Mouse (Mus musculus) midbrain, embryonic 14.5 days (tissue): ENCODE data around the gene Zfp787. TPM values are rescaled to one million over a fixed set of nuclear protein-coding genes. Genes with fewer than 3 reads are reported as not detected.
"Not testable (repeated sequence)": the region's sequence is repeated elsewhere in the genome, so short reads cannot be mapped to it uniquely, and the experiment has no call there.

Experiments
- ATAC-seq: fragments of 200-750 bp; cut with Nextera tagmentation; 2 replicates; pipeline ENCODE4 v1.8.0; 2017; ENCODE audit warnings: moderate number of reproducible peaks, moderate library complexity; ENCODE audit not compliant: low FRiP score, low TSS enrichment
- DNase-seq: peaks from one replicate; pipeline ENCODE4 v3.0.0-alpha.2; 2015
- H3K27ac ChIP-seq: fragments of 300-500 bp; sonication (generic); replicated peaks from 2 replicates; pipeline ENCODE4 v1.5.1; 2014; ENCODE audit warnings: mild to moderate bottlenecking, low read depth, low read length, moderate library complexity
- H3K27me3 ChIP-seq: fragments of 300-500 bp; sonication (generic); 2 replicates; pipeline ENCODE4 v1.6.1; 2014; ENCODE audit warnings: low read length, control low read depth, mixed read lengths; ENCODE audit not compliant: control insufficient read depth, insufficient read depth
- H3K36me3 ChIP-seq: fragments of 300-500 bp; sonication (generic); 2 replicates; pipeline ENCODE4 v1.6.1; 2014; ENCODE audit warnings: low read length, control low read depth; ENCODE audit not compliant: control insufficient read depth, insufficient read depth
- H3K4me1 ChIP-seq: fragments of 300-500 bp; sonication (generic); 2 replicates; pipeline ENCODE4 v1.6.1; 2014; ENCODE audit warnings: mild to moderate bottlenecking, antibody characterized with exemption, low read length, control low read depth; ENCODE audit not compliant: control insufficient read depth, insufficient read depth
- H3K4me2 ChIP-seq: fragments of 300-500 bp; sonication (generic); 2 replicates; pipeline ENCODE4 v1.6.1; 2014; ENCODE audit warnings: mild to moderate bottlenecking, low read length, moderate library complexity
- H3K4me3 ChIP-seq: fragments of 300-500 bp; sonication (generic); replicated peaks from 2 replicates; pipeline ENCODE4 v1.5.1; 2014; ENCODE audit warnings: low read depth, low read length
- H3K9ac ChIP-seq: fragments of 300-500 bp; sonication (generic); replicated peaks from 2 replicates; pipeline ENCODE4 v1.6.1; 2014; ENCODE audit warnings: mild to moderate bottlenecking, low read length, moderate library complexity
- H3K9me3 ChIP-seq: fragments of 300-500 bp; sonication (generic); 2 replicates; pipeline ENCODE4 v1.6.1; 2016; ENCODE audit warnings: low read length, control low read depth, mixed read lengths; ENCODE audit not compliant: control insufficient read depth
- WGBS: fragments of 180-500 bp; shearing (Covaris S2); extraction: QIAGEN DNeasy Blood & Tissue Kit; methylation state at CpG from one replicate; pipeline ENCODE4 v1.1.7; 2014; 5-methylcytosine and 5-hydroxymethylcytosine counted together
- polyA plus RNA-seq: library from polyadenylated mRNA; unstranded; fragments of >200 nt; fragmentation: Nextera tagmentation; extraction: Ambion mirVana; gene quantifications from 2 replicates; pipeline ENCODE4 v1.2.1, GENCODE M21; 2014

Gene Zfp787
- polyA plus RNA-seq, 1 experiment from 2014 or later: 12.0 TPM

- H3K9ac ChIP-seq: peak overlapping the region; percentile 2; the same call in 1 of the 2 replicates
Measured at GRCm38 (mm10) chr7:6126690-6127448, 28.9 kb downstream of the Zfp787 start.

GRCm38 (mm10) chr7:6121128-6121527, 34.7 kb downstream of the Zfp787 start:
- H3K4me3 ChIP-seq, H3K27ac ChIP-seq, H3K36me3 ChIP-seq, H3K9ac ChIP-seq, ATAC-seq, H3K4me1 ChIP-seq, H3K9me3 ChIP-seq, DNase-seq, H3K27me3 ChIP-seq, H3K4me2 ChIP-seq: not testable (repeated sequence)
- WGBS: 71% methylated on average over 1 of the region's 1 CpGs

More at GRCm38 (mm10) chr7:6126690-6127448, 28.9 kb downstream of the Zfp787 start:
- Histone ChIP-seq H3K4me1 (no peaks in the 10 kb centered on the region), H3K27ac (peak overlapping the region; percentile 65), H3K4me2 (no peak overlapping the region), H3K27me3 (no peaks in the 10 kb centered on the region), H3K36me3 (peaks cover 6% of the 10 kb centered on the region), H3K4me3 (no peak overlapping the region), H3K9me3 (0 out of 2 replicates have a peak, but pooled peaks cover 1% of the 10 kb centered on the region)
- WGBS: 37% methylated on average over 7 of the region's 7 CpGs
- DNase-seq (peak; percentile 91), ATAC-seq (peak; percentile 53)

DNA sequence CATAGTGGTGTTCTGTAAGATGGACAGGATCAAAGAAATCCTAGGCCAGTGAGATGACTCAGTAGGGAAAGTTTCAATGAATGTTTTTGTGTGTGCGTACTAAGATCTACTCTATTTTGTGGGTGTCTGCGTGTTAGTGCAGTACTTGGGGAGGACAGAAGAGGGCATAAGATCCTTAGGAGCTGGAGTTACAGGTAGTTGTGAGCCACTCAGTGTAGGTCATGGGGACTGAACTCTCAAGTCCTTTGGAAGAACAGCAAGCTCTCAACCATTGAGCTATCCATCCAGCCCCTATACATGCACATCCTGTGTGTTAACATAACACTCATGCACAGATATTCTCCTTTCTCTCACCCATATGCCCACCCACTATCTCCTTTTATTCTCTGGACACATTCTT, 35.7 kb downstream of the Zfp787 start:
- WGBS: 80% methylated on average over 2 of the region's 2 CpGs
- H3K9ac ChIP-seq, H3K27me3 ChIP-seq, ATAC-seq, H3K4me1 ChIP-seq, H3K27ac ChIP-seq, H3K4me3 ChIP-seq, H3K36me3 ChIP-seq, H3K9me3 ChIP-seq, DNase-seq, H3K4me2 ChIP-seq: not testable (repeated sequence)

- no peaks in the 10 kb centered on the region for H3K4me1 ChIP-seq
- ATAC-seq: no peak
- no peaks in the 10 kb centered on the region for H3K27me3 ChIP-seq
- H3K4me2 ChIP-seq: no peak overlapping the region
- no peak overlapping the region for H3K9ac ChIP-seq
- no peak overlapping the region for H3K4me3 ChIP-seq
- no peak overlapping the region for H3K27ac ChIP-seq
- WGBS: 76% methylated on average over 3 of the region's 3 CpGs
- H3K9me3 ChIP-seq: no peaks in the 10 kb centered on the region
- no peaks in the 10 kb centered on the region for H3K36me3 ChIP-seq
- DNase-seq: no peak
Measured at GRCm38 (mm10) chr7:6119501-6119900, 36.3 kb downstream of the Zfp787 start.

Other genes with a start within 250 kb of the Zfp787 start
- gene Vmn1r65, start 145.0 kb downstream of the Zfp787 start, polyA plus RNA-seq: not detected in 2 replicates
- not detected in 2 replicates for gene Nlrp4c, start 110.8 kb downstream of the Zfp787 start, polyA plus RNA-seq
- 82.8 and 94.7 TPM in 2 replicates for gene Zfp444, start 16.2 kb upstream of the Zfp787 start, polyA plus RNA-seq
- not detected in 2 replicates for gene Galp, start 41.1 kb upstream of the Zfp787 start, polyA plus RNA-seq
- not detected in 2 replicates for gene Zscan5b, start 66.3 kb upstream of the Zfp787 start, polyA plus RNA-seq
- not detected in 2 replicates for gene Epp13, start 96.7 kb upstream of the Zfp787 start, polyA plus RNA-seq
- 13.9 and 15.7 TPM in 2 replicates for gene Zfp667, start 130.6 kb upstream of the Zfp787 start, polyA plus RNA-seq
- 12.7 and 13.4 TPM in 2 replicates for gene Zfp583, start 175.3 kb upstream of the Zfp787 start, polyA plus RNA-seq
- gene Gm3854, start 187.8 kb upstream of the Zfp787 start, polyA plus RNA-seq: 5.5 and 5.7 TPM in 2 replicates
- gene Zfp78, start 207.3 kb upstream of the Zfp787 start, polyA plus RNA-seq: 6.1 and 6.4 TPM in 2 replicates
- gene Zfp28, start 227.3 kb upstream of the Zfp787 start, polyA plus RNA-seq: 14.6 and 17.7 TPM in 2 replicates
- gene Smim17, start 242.7 kb upstream of the Zfp787 start, polyA plus RNA-seq: 3.4 and 6.9 TPM in 2 replicates